Mouse (Mus musculus): Measurements from ENCODE around the gene Tnks1bp1.
A peak's percentile ranks its signal among the peaks of the same experiment; 100 is the strongest.

Tnks1bp1 gene

DNA sequence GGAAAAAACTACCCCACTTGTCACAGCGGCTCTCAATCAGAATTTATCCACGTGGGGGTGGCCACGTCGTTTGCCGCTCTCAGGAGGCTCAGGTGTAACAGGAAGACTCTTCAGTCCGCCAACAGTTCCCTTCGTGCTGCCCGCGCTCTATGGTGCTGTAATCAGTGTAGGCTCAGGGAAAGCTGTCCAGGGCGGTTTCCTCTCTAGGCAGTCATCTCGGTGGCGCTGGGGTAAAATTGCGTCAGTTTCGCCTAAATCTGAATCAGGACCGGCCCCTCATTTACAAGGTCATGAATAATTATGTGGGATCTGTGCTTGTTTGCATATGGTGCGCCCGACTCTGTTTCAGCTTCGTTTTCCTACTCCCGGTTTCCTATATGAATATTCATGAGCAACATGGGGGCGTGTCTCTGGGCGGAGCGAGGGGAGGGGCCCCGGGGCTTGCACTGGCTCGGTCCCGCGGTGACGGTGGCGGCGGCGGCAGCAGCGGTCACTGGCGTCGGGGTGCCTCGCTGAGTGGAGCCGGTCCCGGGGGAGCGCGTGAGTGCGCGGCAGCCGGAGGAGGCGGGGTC, at the start of gene Tnks1bp1:
Gene Tnks1bp1, plus strand, starts transcription at position 427 of the 572 bp plus-strand sequence.
- peak; percentile 94 for DNase-seq (ENCODE audit: extremely low read depth, insufficient read length, low spot score)

DNA sequence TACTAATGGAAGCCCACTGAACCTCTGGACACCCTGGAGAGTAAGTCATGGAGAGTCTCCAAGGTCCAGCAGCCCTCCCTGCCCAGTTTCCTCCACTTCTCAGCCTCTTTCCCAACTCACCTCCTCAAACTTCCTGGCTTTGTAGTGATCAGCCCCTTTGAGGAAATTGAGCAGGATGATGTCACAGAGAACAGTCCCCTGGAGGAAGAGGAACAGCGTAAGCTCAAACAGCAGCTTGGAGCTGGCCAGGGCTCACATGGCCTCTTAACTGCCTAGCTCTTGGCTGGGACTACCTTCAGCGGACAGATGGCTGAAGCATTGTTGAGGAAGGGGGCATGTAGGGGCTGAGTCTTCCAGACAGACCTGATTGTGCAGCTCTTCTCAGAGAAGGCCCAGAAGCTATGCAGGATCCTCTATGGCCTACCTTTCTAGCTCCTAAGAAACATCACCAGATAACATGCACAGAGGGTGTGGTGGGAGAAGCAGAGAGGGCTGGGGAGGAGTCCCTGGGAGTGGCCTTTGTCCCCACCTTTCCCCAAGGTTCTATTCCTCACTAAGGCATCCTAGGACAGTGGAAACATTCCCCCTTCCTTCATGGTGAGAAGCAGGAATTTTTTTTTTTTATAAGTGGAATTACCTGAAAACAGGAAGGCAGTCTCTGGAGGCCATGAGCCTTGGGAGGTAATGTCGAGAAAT, 48.2 kb upstream of the Tnks1bp1 start:
- no peak for DNase-seq (ENCODE audit: extremely low read depth, insufficient read length, low spot score)

DNA sequence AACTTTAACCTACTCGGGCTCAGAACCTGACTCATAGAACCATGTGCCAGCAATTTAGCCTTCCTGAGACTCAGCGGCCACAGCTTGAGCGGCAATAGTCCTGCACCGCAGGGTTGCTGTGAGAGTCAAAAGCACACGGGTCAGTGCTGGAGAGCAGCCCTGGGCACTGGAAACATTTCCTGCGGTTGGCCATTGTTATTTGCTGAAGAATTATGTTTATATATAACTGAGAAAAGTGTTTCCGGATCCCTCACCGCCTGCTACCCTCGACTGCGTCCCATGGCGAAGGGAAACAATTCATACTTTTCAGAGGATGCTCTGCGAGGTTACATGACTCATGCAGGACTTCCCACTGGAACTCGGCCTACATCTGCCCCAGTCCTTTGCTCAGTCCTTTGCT, 46.3 kb upstream of the Tnks1bp1 start:
- peak; percentile 83 for DNase-seq (ENCODE audit: extremely low read depth, insufficient read length, low spot score)

- DNase-seq (ENCODE audit: extremely low read depth, insufficient read length, low spot score): peak; percentile 21
Observed at GRCm38 (mm10) chr2:85002575-85002974, 45.2 kb upstream of the Tnks1bp1 start.

- peak; percentile 34 for DNase-seq (ENCODE audit: extremely low read depth, insufficient read length, low spot score)
Observed at GRCm38 (mm10) chr2:85004341-85004740, 43.5 kb upstream of the Tnks1bp1 start.

- DNase-seq (ENCODE audit: extremely low read depth, insufficient read length, low spot score): no peak
Observed at GRCm38 (mm10) chr2:85006600-85006999, 41.2 kb upstream of the Tnks1bp1 start.

GRCm38 (mm10) chr2:85007729-85008128, 40.1 kb upstream of the Tnks1bp1 start:
- DNase-seq (ENCODE audit: extremely low read depth, insufficient read length, low spot score): peak; percentile 16

DNA sequence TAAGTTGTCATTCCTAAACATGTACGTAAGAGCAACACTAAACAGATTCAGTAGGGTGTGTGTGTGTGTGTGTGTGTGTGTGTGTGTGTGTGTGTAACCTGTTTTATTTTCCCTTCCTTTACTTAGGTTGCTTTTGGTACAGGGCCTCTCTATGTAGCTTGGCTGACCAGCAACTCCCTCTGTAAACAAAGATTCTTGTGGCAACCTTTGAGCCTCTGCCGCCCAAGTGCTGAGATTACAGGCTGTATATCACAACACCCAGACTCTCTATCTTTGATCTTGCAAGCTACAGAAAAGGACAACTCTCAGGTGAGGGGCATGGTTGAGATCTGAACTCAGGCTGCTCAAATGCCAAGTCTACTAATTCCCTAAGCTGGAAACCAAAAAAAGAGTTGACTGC, 38.6 kb upstream of the Tnks1bp1 start:
- DNase-seq (ENCODE audit: extremely low read depth, insufficient read length, low spot score): no peak

GRCm38 (mm10) chr2:85011906-85012604, 35.8 kb upstream of the Tnks1bp1 start:
- DNase-seq (ENCODE audit: extremely low read depth, insufficient read length, low spot score): no peak

DNA sequence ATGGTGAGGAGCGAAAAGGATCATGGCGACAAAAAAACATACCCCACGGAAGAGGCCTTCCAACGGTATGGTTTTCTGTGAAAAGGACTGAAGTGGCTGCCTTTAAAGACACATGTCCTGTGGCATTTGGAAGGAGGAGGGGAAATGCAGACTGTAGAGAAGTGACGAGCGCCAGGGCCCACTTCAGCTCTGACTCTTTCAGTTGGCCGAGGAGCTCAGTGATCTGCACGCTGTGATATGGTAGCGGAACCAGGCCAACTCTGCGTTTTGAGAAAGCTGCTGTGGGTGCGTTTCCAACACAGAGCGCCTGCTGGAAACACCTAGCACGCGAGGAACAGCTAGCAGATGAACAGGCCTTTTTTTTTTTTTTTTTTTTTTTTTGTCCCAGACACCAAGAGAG, 35.1 kb upstream of the Tnks1bp1 start:
- DNase-seq (ENCODE audit: extremely low read depth, insufficient read length, low spot score): no peak

DNA sequence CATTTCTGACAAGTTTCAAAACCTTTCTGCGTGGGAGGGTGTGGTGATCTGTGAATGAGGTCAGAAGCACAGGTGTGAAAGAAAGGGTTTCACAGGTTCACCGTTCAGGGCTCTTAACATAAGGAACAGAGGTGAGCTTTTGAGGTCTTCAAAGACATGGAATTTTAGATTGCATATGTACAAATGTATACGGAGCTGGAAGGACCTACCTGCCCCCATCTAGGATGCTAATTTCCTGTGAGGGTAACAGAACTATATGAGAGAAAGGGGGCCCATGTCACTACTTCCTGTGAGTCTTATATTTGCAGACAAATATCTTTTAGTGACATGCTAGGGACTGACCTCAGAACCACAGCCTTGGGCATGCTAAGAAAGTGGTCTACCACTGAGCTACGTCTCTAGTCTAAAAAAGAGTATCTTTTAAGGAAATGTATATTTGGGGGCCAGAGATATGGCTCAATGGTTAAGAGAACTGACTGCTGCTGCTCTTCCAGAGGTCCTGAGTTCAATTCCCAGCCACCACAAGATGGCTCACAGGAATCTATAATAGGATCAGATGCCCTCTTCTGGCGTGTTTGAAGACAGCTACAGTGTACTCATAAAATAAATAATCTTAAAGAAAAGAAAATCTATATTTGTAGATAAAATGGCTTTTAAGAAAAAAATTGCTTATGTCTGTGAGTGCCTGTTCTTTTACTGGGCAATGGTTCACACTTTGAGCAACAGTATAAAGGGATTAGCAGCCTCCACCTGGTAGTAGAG, 33.8 kb upstream of the Tnks1bp1 start:
- no peak for DNase-seq (ENCODE audit: extremely low read depth, insufficient read length, low spot score)

DNA sequence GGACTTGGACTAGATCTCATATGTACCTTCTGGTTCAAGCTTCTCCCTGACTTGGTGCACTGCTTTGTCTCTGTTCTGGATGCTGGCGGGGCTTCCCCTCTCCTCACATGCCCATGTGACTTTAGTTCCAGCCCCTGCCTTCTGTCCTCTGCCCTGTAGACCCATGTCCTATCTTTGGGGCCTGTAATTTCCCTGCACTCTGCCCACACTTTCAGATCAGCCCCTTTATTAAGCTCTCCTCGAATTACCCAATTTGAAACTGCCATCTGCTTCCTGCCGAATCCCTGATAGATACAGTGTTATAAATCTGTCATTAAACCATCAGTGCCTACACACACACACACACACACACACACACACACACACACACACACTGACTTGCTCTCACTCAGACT, 33.2 kb upstream of the Tnks1bp1 start:
- DNase-seq (ENCODE audit: extremely low read depth, insufficient read length, low spot score): no peak

- DNase-seq (ENCODE audit: extremely low read depth, insufficient read length, low spot score): no peak
Observed at GRCm38 (mm10) chr2:85022043-85022442, 25.8 kb upstream of the Tnks1bp1 start.

DNA sequence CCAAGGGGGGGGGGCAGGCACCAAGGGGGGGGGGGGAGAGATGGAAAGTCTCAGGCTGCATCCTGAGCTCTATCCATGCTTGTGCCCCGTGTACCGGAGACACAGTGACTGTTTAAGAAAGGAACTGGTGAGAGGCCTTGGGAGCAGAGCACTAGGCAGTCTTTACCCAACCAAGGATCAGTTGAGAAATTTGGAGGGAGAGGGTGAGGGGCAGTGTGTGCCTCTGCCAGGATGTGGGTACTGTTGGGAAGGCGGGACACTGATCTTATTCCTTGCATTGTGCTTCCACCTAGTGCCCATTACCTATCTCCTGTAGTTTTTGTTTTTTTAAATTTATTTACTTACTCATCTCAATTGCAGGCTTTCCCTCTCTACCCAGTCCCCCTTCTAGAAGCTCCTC, 21.6 kb upstream of the Tnks1bp1 start:
- DNase-seq (ENCODE audit: extremely low read depth, insufficient read length, low spot score): no peak

DNA sequence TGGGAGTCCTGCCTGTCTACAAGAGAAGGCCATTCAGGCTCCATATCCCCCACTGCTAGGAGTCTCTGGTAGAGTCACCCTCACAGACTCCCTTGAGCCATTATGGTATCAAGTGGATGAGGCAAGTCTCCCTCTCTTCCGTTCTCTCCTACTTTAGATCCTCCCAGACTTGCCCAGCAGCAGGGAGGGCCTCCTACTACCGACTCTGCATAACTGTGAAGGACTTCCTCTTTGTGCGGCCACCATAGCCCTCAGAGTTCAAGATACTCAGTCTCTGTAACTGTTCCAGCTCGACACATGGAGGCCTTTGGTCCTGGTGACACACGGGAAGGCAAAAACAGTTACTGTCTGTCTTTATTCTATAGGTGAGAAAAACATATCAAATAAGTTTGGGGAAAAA, 20.5 kb upstream of the Tnks1bp1 start:
- no peak for DNase-seq (ENCODE audit: extremely low read depth, insufficient read length, low spot score)

GRCm38 (mm10) chr2:85029897-85030296, 17.9 kb upstream of the Tnks1bp1 start:
- DNase-seq (ENCODE audit: extremely low read depth, insufficient read length, low spot score): no peak

DNA sequence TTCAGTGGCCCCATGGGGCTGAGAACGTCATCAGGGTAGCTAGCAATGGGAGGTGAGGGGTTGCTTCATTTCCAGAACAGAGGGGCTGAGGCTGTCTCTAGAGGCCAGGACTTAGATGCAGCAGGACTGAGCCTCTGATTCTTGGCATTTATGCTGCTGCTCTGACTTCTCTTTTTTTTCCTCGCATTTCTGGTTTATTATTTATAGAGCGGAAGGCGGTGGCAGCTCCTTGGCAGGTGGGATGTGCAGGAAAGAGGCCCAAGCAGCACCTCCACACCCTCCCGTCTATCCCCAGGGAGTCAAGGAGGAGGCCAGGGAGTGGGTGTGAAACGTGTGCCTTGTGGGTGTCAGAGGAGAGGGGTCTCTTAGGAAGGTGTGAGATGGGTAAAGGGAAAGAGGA, 16.8 kb upstream of the Tnks1bp1 start:
- DNase-seq (ENCODE audit: extremely low read depth, insufficient read length, low spot score): no peak

- DNase-seq (ENCODE audit: extremely low read depth, insufficient read length, low spot score): no peak
Observed at GRCm38 (mm10) chr2:85033121-85033520, 14.7 kb upstream of the Tnks1bp1 start.

DNA sequence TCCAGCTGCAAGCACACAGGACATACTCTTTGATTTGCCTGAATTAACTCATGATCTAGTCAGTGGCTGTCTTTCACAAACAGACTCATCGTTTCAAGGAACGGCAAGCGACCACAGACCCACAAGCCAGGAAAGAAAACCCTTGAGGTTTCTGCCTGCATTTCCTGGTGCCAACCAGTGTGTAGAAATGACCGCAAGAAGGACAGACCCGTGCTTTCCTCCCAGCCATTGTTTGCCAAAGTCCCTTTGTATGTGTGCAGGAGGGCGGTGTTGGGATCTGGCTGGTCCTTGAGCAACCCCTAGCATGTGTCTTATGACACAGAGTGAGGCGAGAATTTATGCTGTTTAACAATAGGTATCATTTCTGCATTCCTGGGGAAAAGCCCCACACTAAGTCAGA, 13.7 kb upstream of the Tnks1bp1 start:
- DNase-seq (ENCODE audit: extremely low read depth, insufficient read length, low spot score): no peak

GRCm38 (mm10) chr2:85036507-85037046, 11.2 kb upstream of the Tnks1bp1 start:
- DNase-seq (ENCODE audit: extremely low read depth, insufficient read length, low spot score): no peak
